Mouse (Mus musculus): Measurements from ENCODE around the gene Oosp2.

The Oosp2 gene

DNA sequence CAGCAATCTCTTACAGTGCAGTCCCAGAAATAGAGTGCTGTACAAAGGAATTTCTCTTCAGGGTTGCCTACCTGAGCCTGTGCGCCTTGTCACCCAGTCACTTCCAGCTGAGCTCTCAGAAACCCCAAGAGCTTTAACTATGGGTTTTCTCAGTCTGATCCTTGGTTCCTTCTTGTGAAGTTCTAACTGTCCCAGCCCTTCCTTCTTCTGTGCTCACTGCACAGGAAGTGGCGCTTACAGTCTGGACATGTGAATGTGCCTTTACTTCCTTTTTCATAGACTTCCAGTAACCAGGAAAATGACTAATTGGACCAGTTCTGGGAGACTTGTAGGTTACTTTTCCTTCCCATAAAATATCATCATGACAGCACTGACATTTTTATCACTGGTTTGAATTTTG lies 55.8 kb downstream of the Oosp2 start, which contains the start of gene Ms4a6d:
Gene Ms4a6d (minus strand): TSS at position 247 of the 400 bp plus-strand sequence.
- DNase-seq (ENCODE audit: low spot score): no peak

DNA sequence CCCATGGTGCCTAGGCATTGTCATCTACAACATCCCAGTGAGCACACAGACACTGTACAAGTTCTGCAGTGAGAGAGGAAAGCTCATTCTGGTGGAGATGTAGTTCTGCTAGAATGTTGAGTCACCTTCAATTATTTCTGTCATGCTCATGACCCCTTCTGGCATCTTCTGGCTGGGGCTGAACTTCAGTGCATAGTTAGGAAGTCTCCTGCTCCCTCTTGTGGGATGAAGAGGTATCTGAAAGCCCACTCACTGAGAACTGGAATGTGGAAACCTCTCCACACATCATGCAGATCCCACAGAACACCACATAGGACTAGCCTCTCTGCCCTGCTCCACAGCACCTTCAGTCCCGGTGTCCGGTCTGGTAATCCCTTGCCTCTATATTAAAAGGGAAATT lies 58.3 kb downstream of the Oosp2 start:
- DNase-seq (ENCODE audit: low spot score): no peak

DNA sequence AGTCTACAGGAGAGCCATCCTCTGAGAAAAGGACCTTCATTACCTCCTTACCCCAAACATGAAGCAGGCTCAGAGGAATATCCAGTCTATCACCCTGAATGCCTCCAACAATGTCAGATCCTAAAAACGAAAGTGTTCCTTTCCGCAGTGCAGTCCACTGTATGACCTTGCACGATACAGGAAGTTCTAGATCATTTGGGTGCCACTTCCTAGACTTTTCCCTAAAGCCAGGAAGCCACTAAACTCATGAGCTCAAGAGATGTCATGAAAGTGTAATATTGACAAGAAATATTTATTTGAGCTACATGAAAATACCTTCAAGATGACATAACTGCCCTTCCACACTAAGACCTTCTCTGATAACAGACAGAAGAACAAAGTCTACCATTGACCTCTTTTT lies 59.0 kb downstream of the Oosp2 start:
- DNase-seq (ENCODE audit: low spot score): no peak
